Mouse (Mus musculus) MEL (cell line): ENCODE results near the gene Tapt1. TPM values are rescaled to one million over a fixed set of nuclear protein-coding genes. Genes with fewer than 3 reads are reported as not detected.
A peak's percentile ranks its signal among the peaks of the same experiment; 100 is the strongest.

Experiments
- DNase-seq: peaks from one replicate; pipeline ENCODE4 v3.0.0; 2011; ENCODE audit warnings: low read depth, low spot score
- H3K27ac ChIP-seq: 2 replicates; pipeline ENCODE4 v1.5.1; 2012; ENCODE audit warnings: low read depth, mild to moderate bottlenecking, control low read depth, low read length, moderate library complexity; ENCODE audit not compliant: control insufficient read depth
- H3K27me3 ChIP-seq, 2 experiments: fragments of 150-350 bp in 1 of 2; sonication (generic) in 1 of 2; 2 replicates each; pipeline ENCODE4 v1.6.1; 2012; ENCODE audit warnings: low read length in 2 of 2, mild to moderate bottlenecking in 2 of 2, improper control_type of control experiment in 1 of 2, moderate library complexity in 1 of 2; ENCODE audit not compliant: insufficient read depth in 2 of 2, control insufficient read depth in 1 of 2
- H3K36me3 ChIP-seq, 2 experiments: 2 replicates each; pipeline ENCODE4 v1.6.1; 2012 to 2014; ENCODE audit warnings: low read length in 2 of 2, improper control_type of control experiment in 1 of 2, inconsistent platforms in 1 of 2, mild to moderate bottlenecking in 1 of 2; ENCODE audit not compliant: insufficient read depth in 2 of 2, control insufficient read depth in 1 of 2
- H3K4me1 ChIP-seq, 2 experiments: fragments of 150-350 bp in 1 of 2; sonication (generic) in 1 of 2; 2 replicates each; pipeline ENCODE4 v1.6.1; 2012; ENCODE audit warnings: low read length in 2 of 2, improper control_type of control experiment in 1 of 2, mild to moderate bottlenecking in 1 of 2; ENCODE audit not compliant: insufficient read depth in 2 of 2, control insufficient read depth in 1 of 2
- H3K4me3 ChIP-seq, 2 experiments: fragments of 150-350 bp in 1 of 2; sonication (generic) in 1 of 2; 2 replicates each; pipeline ENCODE4 v1.5.1; 2012; ENCODE audit warnings: low read depth in 2 of 2, low read length in 2 of 2, mild to moderate bottlenecking in 2 of 2, moderate library complexity in 2 of 2, control low read depth in 1 of 2, improper control_type of control experiment in 1 of 2; ENCODE audit not compliant: control insufficient read depth in 1 of 2, insufficient read depth in 1 of 2
- H3K79me2 ChIP-seq: 2 replicates; pipeline ENCODE4 v1.6.1; 2012; ENCODE audit warnings: mild to moderate bottlenecking, low read length, moderate library complexity; ENCODE audit not compliant: control insufficient read depth, poor library complexity, insufficient read depth
- H3K9ac ChIP-seq: 2 replicates; pipeline ENCODE4 v1.6.1; 2012; ENCODE audit warnings: low read depth, mild to moderate bottlenecking, control low read depth, low read length, moderate library complexity; ENCODE audit not compliant: control insufficient read depth, poor library complexity, severe bottlenecking
- H3K9me3 ChIP-seq: fragments of 150-350 bp; sonication (generic); replicated peaks from 2 replicates; pipeline ENCODE4 v1.6.1; 2012; ENCODE audit warnings: mild to moderate bottlenecking, low read length, improper control_type of control experiment, moderate library complexity; ENCODE audit not compliant: insufficient read depth
- BHLHE40 ChIP-seq: IDR thresholded peaks from 2 replicates; pipeline ENCODE4 v1.6.1; 2012; ENCODE audit warnings: low read depth, mild to moderate bottlenecking, inconsistent platforms, low read length, improper control_type of control experiment, borderline replicate concordance
- CHD1 ChIP-seq: IDR thresholded peaks from 2 replicates; pipeline ENCODE4 v1.6.1; 2012; ENCODE audit warnings: low read depth, mild to moderate bottlenecking, inconsistent platforms, low read length, improper control_type of control experiment
- CHD2 ChIP-seq: IDR thresholded peaks from 2 replicates; pipeline ENCODE4 v1.6.1; 2011; ENCODE audit warnings: low read length, improper control_type of control experiment
- E2F4 ChIP-seq: IDR thresholded peaks from 2 replicates; pipeline ENCODE4 v1.6.1; 2011; ENCODE audit warnings: low read depth, low read length, improper control_type of control experiment, borderline replicate concordance
- ELF1 ChIP-seq: IDR thresholded peaks from 2 replicates; pipeline ENCODE4 v1.6.1; 2014; ENCODE audit warnings: low read depth, mild to moderate bottlenecking, inconsistent platforms, low read length, improper control_type of control experiment, moderate library complexity
- EP300 ChIP-seq, 2 experiments: IDR thresholded peaks; 2 replicates each; pipeline ENCODE4 v1.6.1; 2011; ENCODE audit warnings: improper control_type of control experiment in 2 of 2, low read length in 2 of 2, low read depth in 1 of 2, mild to moderate bottlenecking in 1 of 2
- ETS1 ChIP-seq: IDR thresholded peaks from 2 replicates; pipeline ENCODE4 v1.6.1; 2012; ENCODE audit warnings: low read depth, mild to moderate bottlenecking, inconsistent platforms, low read length, improper control_type of control experiment, moderate library complexity
- GABPA ChIP-seq: IDR thresholded peaks from 2 replicates; pipeline ENCODE4 v1.6.1; 2012; ENCODE audit warnings: low read depth, mild to moderate bottlenecking, inconsistent platforms, low read length, improper control_type of control experiment, moderate library complexity
- GATA1 ChIP-seq: IDR thresholded peaks from 2 replicates; pipeline ENCODE4 v1.6.1; 2011; ENCODE audit warnings: low read depth, low read length, improper control_type of control experiment
- KAT2A ChIP-seq: conservative IDR thresholded peaks from 2 replicates; pipeline ENCODE4 v1.6.1; 2012; ENCODE audit warnings: low read depth, low read length, improper control_type of control experiment, inconsistent platforms
- MAFK ChIP-seq: IDR thresholded peaks from 2 replicates; pipeline ENCODE4 v1.6.1; 2011; ENCODE audit warnings: low read depth, mild to moderate bottlenecking, low read length, improper control_type of control experiment, borderline replicate concordance
- MAX ChIP-seq: IDR thresholded peaks from 2 replicates; pipeline ENCODE4 v1.6.1; 2011; ENCODE audit warnings: low read length, improper control_type of control experiment
- MAZ ChIP-seq: IDR thresholded peaks from 2 replicates; pipeline ENCODE4 v1.6.1; 2012; ENCODE audit warnings: low read depth, mild to moderate bottlenecking, inconsistent platforms, low read length, improper control_type of control experiment
- MEF2A ChIP-seq: IDR thresholded peaks from 2 replicates; pipeline ENCODE4 v1.6.1; 2014; ENCODE audit warnings: low read depth, mild to moderate bottlenecking, inconsistent platforms, low read length, improper control_type of control experiment; ENCODE audit not compliant: poor library complexity, insufficient replicate concordance, severe bottlenecking; ENCODE audit errors: extremely low read depth
- MYB ChIP-seq: IDR thresholded peaks from 2 replicates; pipeline ENCODE4 v1.6.1; 2011; ENCODE audit warnings: mild to moderate bottlenecking, low read depth, low read length, improper control_type of control experiment
- MYC ChIP-seq: IDR thresholded peaks from 2 replicates; pipeline ENCODE4 v1.6.1; 2011; ENCODE audit warnings: low read depth, mild to moderate bottlenecking, low read length, improper control_type of control experiment, moderate library complexity
- NELFE ChIP-seq: IDR thresholded peaks from 2 replicates; pipeline ENCODE4 v1.6.1; 2011; ENCODE audit warnings: low read depth, low read length, improper control_type of control experiment
- POLR2AphosphoS2 ChIP-seq: IDR thresholded peaks from 2 replicates; pipeline ENCODE4 v1.6.1; 2011; ENCODE audit warnings: low read length, improper control_type of control experiment
- POLR2AphosphoS5 ChIP-seq: IDR thresholded peaks from 2 replicates; pipeline ENCODE4 v1.6.1; 2012; ENCODE audit warnings: low read depth, borderline replicate concordance, mild to moderate bottlenecking, inconsistent platforms, low read length, moderate library complexity, mixed read lengths
- RCOR1 ChIP-seq: IDR thresholded peaks from 2 replicates; pipeline ENCODE4 v1.6.1; 2012; ENCODE audit warnings: low read depth, mild to moderate bottlenecking, inconsistent platforms, low read length, improper control_type of control experiment
- SIN3A ChIP-seq: IDR thresholded peaks from 2 replicates; pipeline ENCODE4 v1.6.1; 2012; ENCODE audit warnings: low read length, improper control_type of control experiment, inconsistent platforms
- SMC3 ChIP-seq: IDR thresholded peaks from 2 replicates; pipeline ENCODE4 v1.6.1; 2011; ENCODE audit warnings: low read depth, low read length, improper control_type of control experiment
- TAL1 ChIP-seq: IDR thresholded peaks from 2 replicates; pipeline ENCODE4 v1.6.1; 2012; ENCODE audit warnings: mild to moderate bottlenecking, inconsistent platforms, low read length, moderate library complexity, mixed read lengths
- TBP ChIP-seq: IDR thresholded peaks from 2 replicates; pipeline ENCODE4 v1.8.0; 2011; ENCODE audit warnings: low read depth, low read length, improper control_type of control experiment
- TCF12 ChIP-seq: IDR thresholded peaks from 2 replicates; pipeline ENCODE4 v1.6.1; 2014; ENCODE audit warnings: low read depth, mild to moderate bottlenecking, inconsistent platforms, low read length, improper control_type of control experiment, moderate library complexity
- UBTF ChIP-seq: IDR thresholded peaks from 2 replicates; pipeline ENCODE4 v1.6.1; 2012; ENCODE audit warnings: low read depth, mild to moderate bottlenecking, inconsistent platforms, low read length, improper control_type of control experiment, moderate library complexity, borderline replicate concordance; ENCODE audit not compliant: insufficient read depth
- USF1 ChIP-seq: IDR thresholded peaks from 2 replicates; pipeline ENCODE4 v1.6.1; 2014; ENCODE audit warnings: low read depth, mild to moderate bottlenecking, inconsistent platforms, low read length, improper control_type of control experiment, moderate library complexity
- USF2 ChIP-seq, 2 experiments: IDR thresholded peaks; 2 replicates each; pipeline ENCODE4 v1.6.1; 2011 to 2012; ENCODE audit warnings: improper control_type of control experiment in 2 of 2, low read length in 2 of 2, borderline replicate concordance in 1 of 2, inconsistent platforms in 1 of 2, low read depth in 1 of 2, mild to moderate bottlenecking in 1 of 2; ENCODE audit not compliant: insufficient read depth in 1 of 2
- ZMIZ1 ChIP-seq: IDR thresholded peaks from 2 replicates; pipeline ENCODE4 v1.6.1; 2012; ENCODE audit warnings: low read depth, mild to moderate bottlenecking, inconsistent platforms, low read length, improper control_type of control experiment, moderate library complexity
- polyA plus RNA-seq, 2 experiments: library from polyadenylated mRNA; stranded (reverse) in 1 of 2; unstranded in 1 of 2; fragments of >175 nt in 1 of 2; fragments of >200 nt in 1 of 2; gene quantifications; 2 replicates each; pipeline versions ENCODE4 v1.2.1 to v1.2.4; 2012; ENCODE audit warnings: low replicate concordance in 2 of 2, low read depth in 1 of 2; ENCODE audit not compliant: insufficient read length in 2 of 2, insufficient read depth in 1 of 2, missing spikeins in 1 of 2
- total RNA-seq: library from RNA; depleted of rRNA; stranded (reverse); fragments of 300-350 nt; gene quantifications from 2 replicates; pipeline ENCODE4 v1.2.3, GENCODE M21; 2012

The Tapt1 gene
- total and polyA plus RNA-seq, 3 experiments = 47.0 to 64.6 TPM; not detected in 1

DNA sequence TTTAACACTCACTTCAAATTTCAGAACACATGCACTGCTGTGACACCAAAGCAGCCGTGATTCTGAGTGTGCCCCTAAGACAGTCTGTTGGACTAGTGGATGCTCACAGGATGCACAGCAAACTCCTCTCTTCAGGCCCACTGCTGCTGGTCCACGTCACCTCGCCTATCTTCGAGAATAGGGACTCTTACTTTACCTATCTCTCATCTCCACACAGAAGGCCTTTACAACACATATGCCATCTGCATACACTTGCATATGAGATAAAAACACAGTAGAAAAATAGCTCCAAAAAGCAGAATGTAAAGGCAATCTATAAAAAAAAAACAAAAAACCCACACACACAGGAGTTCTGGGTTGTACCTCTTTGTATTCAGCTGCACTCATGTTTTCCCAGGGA is 19.1 kb downstream of the Tapt1 start (continued):
- TF ChIP-seq POLR2AphosphoS5 = no peak
- no peak for TF ChIP-seq SMC3
- peak; percentile 75 for TF ChIP-seq TCF12

GRCm38 (mm10) chr5:44206651-44207050 is 19.8 kb downstream of the Tapt1 start:
- Histone ChIP-seq H3K9ac (no peak overlapping the region), H3K4me1 (peaks cover 6 to 40% of the 10 kb centered on the region in 2 experiments), H3K36me3 (peaks cover 33 to 34% of the 10 kb centered on the region in 2 experiments), H3K27me3 (no peaks in the 10 kb centered on the region), H3K27ac (no peak overlapping the region), H3K79me2 (peaks cover 6% of the 10 kb centered on the region; the same call in 1 of the 2 replicates), H3K9me3 (no peaks in the 10 kb centered on the region), H3K4me3 (no peak overlapping the region)
- TF ChIP-seq MYC (no peak), RCOR1 (no peak), ELF1 (no peak), SIN3A (no peak), TBP (no peak), MAZ (no peak)
- no peak for DNase-seq

DNA sequence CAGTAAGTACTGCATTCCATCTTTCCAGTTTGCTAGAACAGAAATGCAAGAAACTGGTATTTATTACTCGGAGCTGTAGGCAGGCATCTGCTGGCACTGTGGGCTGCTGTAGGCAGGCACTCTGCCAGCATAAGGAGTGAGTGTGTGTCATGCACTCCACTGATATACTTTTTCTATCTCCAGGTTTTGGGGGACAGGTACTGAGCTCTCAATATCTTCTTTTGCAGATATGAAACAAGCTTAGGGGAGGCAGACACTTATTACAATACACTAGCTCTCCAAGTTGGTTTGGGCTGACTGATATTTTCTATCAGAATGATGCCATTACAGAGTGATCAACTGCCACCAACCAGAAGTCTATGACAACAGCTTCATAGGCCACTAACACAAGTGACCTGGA is 23.0 kb downstream of the Tapt1 start:
- Histone ChIP-seq H3K4me3 (no peak overlapping the region), H3K27me3 (no peaks in the 10 kb centered on the region), H3K4me1 (peaks cover 7 to 47% of the 10 kb centered on the region in 2 experiments), H3K9ac (no peak overlapping the region), H3K79me2 (peaks cover 5% of the 10 kb centered on the region), H3K9me3 (no peaks in the 10 kb centered on the region), H3K27ac (peak overlapping the region; percentile 75), H3K36me3 (peaks cover 40 to 41% of the 10 kb centered on the region in 2 experiments)
- peak; percentile 83 for DNase-seq
- TF ChIP-seq TCF12 (peak; percentile 95), POLR2AphosphoS2 (no peak), USF1 (peak; percentile 26; the same call in 1 of the 2 replicates), TBP (no peak), SIN3A (peak; percentile 79), KAT2A (peak; percentile 49), MAFK (0 out of 2 replicates have a peak, but pooled peaks have one; percentile 15), CHD2 (peak; percentile 14; the same call in 1 of the 2 replicates), NELFE (no peak), BHLHE40 (peak; percentile 70), MYC (no peak), E2F4 (no peak), MEF2A (no peak), MAZ (peak; percentile 65; the same call in 1 of the 2 replicates), ELF1 (no peak), GATA1 (peak; percentile 87), TAL1 (peak; percentile 55), USF2 (IDR thresholded peaks at IDR 0.05; ENCODE audit: borderline replicate concordance in 1 of 2, insufficient read depth in 1 of 2, low read depth in 1 of 2, low read length in 2 of 2) (no peak), CHD1 (no peak), ZMIZ1 (no peak), MAX (peak; percentile 57), MYB (peak; percentile 89), EP300 (IDR thresholded peaks at IDR 0.05; ENCODE audit: low read depth in 1 of 2, low read length in 2 of 2) (peak; percentile 93 to 96), ETS1 (peak; percentile 80), POLR2AphosphoS5 (no peak), GABPA (no peak), UBTF (no peak)
